Mouse (Mus musculus) T-helper 1 cell (primary cell): ENCODE measurements around the gene Gm20521.
"Not testable (repeated sequence)": the region's sequence is repeated elsewhere in the genome, so short reads cannot be mapped to it uniquely, and the experiment has no call there.

ENCODE experiments used
- in situ Hi-C: fragments of 300-600 bp; cut with MboI, MseI; formaldehyde crosslinking; loops from one replicate; pipeline ENCODE4 v1.15.1; 2025; ENCODE audit warnings: high pct_unique_total_duplicates

Gm20521 gene

DNA sequence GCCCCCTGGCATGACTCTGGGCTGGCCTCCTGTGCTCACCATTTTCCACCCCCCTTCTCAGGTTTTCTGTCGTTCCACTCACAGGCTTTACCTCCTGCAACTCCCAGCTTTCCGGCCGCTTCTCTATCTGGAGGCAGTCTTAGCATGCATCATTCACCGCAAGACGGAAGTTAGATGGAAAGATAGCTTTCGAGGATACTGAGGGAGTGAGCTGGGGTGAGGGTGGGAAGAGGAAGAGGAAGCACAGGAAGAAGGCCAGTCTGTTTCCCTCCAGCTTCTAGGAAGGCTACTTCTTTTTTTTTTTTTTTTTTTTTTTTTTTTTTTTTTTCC lies 53.6 kb downstream of the Gm20521 start:
- in situ Hi-C loops, result loop anchor here (5.0 kb wide), 1 partner anchor 89 kb away; no protein-coding TSS in a partner anchor

DNA sequence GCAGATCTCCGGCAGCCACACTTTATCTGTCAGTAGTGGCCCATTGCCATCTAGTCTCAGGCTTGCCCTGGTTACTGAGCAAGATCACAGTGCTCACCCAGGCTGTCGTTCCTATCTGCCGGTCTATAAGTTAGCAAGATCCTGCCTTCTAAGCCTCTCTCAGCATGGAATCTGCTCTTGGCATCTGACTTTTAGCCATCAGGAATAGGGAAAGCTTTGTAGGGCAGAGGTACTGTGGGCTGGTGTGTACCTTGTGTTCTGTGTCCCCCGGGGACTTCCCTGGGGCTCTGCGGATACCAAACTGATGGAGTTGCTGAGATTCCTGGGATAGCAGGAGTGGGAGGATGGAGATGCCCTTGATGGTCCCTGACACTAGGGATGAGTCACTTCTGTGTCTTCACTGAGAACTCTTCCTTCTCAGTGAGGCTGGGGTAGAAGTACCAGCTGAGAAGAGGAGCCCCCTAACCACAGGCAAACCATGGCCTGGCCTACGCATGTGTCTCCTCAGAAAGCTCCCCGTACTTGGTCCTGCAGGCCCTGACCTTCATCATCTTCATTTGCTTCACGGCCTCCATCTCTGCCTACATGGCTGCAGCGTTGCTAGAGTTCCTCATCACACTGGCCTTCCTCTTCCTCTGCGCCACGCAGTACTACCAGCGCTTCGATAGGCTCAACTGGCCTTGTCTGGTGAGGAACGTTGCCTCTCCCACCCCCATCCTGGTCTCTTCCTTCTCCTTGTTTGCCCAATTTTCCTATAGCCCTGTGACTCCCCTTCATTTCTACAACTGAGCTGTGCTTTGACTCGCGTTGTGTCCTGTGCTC lies 54.3 kb downstream of the Gm20521 start:
- in situ Hi-C loops, result loop anchor here (5.0 kb wide), 1 partner anchor 90 kb away; no protein-coding TSS in a partner anchor

GRCm38 (mm10) chr14:54938431-54939219 lies 55.4 kb downstream of the Gm20521 start:
- in situ Hi-C loops, result loop anchor here (5.0 kb wide), 1 partner anchor 91 kb away; no protein-coding TSS in a partner anchor

DNA sequence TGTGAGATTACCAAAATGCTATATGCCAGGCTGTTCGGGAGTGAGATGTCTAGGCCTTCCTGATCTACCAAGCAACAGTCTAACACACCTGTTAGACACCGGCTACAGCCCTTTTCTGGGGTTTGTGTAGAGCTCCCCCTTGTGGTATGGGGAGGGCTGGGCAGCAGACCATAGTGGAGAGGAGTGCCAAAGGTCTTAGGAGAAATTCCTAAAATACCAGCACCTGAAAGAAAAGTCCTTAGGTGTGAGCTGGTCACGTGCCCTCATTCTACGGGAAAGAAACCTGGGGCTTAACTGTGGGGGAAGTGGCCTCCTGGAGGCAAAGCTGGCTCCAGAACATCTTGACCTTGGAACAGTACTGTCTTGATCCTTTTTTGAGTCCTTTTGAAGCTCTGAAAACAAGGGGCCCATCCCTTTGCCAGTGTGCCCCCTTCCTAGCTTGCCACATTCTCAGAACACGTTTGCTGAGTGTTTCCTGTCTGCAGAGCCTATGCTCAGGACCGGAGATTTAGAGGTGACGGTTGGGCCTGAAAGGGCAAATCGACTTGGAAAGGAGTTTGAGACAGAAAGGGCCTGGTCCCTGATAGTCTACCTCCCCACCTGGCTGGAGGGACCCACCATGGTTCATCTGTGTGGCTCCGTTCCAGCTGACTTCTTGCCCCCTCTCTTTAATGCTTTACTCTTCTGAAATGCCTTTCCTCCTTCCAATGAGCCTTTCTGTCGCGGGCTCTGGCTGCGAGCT lies 56.4 kb downstream of the Gm20521 start:
- in situ Hi-C loops, result loop anchor here (5.0 kb wide), 1 partner anchor 92 kb away; no protein-coding TSS in a partner anchor

- in situ Hi-C loops, result no loop called here
These were observed 56.9 kb downstream of the Gm20521 start for GRCm38 (mm10) chr14:54940176-54940530.

GRCm38 (mm10) chr14:54941024-54941978 lies 58.1 kb downstream of the Gm20521 start:
- in situ Hi-C loops, result no loop called here

- in situ Hi-C loops, result no loop called here
These were observed 59.2 kb downstream of the Gm20521 start for GRCm38 (mm10) chr14:54942479-54942878.

GRCm38 (mm10) chr14:54943971-54944370 lies 60.7 kb downstream of the Gm20521 start:
- in situ Hi-C loops, result no loop called here

DNA sequence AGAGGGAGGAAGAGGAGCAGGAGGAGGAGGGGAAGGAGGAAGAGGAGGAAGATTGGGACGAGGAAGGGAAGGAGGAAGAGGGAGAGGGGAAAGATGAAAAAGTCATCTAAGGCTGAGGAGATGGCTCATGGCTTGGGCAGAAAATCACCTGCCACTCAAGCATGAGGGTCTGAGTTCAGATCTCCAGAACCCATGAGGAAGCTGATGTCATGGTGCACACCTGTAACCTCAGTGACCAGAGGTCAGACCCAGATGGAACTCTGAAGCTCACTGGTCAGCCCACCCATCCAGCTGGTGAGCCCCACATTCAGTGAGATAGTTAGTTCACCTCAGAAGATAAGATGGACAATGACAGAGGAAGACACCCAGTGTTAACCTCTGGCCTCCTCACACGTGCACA lies 61.7 kb downstream of the Gm20521 start:
- in situ Hi-C loops, result no loop called here

- in situ Hi-C loops, result no loop called here
These were observed 62.9 kb downstream of the Gm20521 start for GRCm38 (mm10) chr14:54945975-54946704.

DNA sequence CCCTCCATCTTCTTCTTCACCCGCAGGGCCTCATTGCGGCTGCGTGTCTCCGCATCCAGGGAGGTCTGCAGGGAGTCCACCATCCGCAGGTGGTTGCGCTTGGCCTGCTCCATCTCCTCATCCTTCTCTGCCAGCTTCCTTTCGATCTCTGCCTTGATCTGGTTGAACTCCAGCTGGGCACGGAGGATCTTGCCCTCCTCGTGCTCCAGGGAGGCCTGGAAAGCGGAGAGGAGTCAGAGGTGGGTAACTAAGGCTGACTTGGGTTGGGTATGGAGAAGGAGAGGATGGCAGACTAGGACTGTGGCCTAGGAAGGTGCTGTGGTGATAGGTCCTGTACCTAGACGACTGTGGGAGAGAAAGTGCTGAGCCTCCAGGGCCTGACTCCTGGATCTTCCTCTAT lies 63.8 kb downstream of the Gm20521 start:
- in situ Hi-C loops, result not testable (repeated sequence)
